Mouse (Mus musculus) central nervous system, embryonic 14 days (tissue): ENCODE results near the gene Abr. TPM values are rescaled to one million over a fixed set of nuclear protein-coding genes. Genes with fewer than 3 reads are reported as not detected.

Experiments
- polyA plus RNA-seq: library from polyadenylated mRNA; depleted of rRNA; stranded (reverse); fragments of >200 nt; gene quantifications from 2 replicates; pipeline ENCODE4 v1.2.3, GENCODE M21; 2012; rRNA removed

Abr gene
- 148 and 162 TPM in 2 replicates for polyA plus RNA-seq

DNA sequence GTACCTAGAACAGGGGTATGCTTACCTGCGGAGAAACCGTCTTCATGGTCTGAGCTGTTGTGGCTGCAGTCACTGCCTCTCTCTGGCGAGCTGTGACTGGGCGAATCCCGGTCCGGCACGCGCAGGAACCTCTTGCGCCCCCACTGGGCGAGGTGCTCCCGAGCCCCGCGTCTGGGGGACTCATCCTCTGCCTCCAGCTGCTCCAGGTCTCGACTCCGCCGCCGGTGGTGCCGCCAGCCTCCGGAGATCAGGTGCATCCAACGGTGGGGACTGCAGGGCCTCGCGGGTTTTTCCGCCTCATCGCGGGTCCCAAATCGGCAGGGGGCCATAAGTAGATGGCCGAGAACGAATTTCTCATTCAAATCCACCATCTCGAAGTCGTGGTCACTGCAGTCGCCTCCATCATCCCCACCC lies at the start of gene Abr:
TSS of gene Abr (minus strand) at position 163 of the 414 bp plus-strand sequence.

DNA sequence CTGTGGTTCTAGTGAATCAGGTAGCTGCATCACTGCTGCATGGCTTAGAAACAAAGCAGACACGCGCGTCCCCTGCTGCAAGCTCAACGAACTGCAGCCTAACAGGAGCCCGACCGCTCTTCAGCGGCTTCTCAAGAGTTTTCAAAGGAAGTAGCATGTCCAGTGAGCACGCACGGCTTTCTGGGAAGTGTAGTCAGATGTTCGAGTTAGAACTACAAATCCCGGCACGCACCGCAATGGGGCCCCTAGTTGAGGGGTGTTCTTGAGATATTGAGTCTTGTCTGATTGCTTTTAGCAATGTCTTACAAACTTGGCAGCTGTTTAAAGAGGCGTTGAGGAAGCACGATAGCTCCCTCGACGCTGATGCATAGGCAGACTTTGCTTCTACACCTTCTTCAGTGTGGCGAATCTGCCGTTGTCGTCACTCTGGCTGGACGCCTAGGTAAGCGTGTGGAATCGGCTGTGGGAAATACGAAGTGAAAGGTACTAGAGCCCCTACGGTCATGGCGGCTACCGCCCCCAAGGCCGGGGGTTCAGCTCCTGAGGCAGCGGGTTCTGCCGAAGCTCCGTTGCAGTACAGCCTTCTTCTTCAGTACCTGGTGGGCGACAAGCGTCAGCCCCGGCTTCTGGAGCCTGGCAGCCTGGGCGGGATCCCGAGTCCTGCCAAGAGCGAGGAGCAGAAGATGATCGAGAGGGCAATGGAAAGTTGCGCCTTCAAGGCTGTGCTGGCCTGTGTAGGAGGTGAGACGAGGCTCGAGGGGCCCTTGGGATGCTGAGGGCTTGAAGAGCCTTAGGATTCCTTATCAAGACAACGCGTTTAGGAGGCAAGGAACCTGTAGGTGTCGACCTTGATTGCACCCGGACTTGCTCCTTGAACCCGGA lies 215.2 kb downstream of the Abr start, which contains the start of gene Timm22:
TSS of gene Timm22 (plus strand) at position 251 of the 882 bp plus-strand sequence.

DNA sequence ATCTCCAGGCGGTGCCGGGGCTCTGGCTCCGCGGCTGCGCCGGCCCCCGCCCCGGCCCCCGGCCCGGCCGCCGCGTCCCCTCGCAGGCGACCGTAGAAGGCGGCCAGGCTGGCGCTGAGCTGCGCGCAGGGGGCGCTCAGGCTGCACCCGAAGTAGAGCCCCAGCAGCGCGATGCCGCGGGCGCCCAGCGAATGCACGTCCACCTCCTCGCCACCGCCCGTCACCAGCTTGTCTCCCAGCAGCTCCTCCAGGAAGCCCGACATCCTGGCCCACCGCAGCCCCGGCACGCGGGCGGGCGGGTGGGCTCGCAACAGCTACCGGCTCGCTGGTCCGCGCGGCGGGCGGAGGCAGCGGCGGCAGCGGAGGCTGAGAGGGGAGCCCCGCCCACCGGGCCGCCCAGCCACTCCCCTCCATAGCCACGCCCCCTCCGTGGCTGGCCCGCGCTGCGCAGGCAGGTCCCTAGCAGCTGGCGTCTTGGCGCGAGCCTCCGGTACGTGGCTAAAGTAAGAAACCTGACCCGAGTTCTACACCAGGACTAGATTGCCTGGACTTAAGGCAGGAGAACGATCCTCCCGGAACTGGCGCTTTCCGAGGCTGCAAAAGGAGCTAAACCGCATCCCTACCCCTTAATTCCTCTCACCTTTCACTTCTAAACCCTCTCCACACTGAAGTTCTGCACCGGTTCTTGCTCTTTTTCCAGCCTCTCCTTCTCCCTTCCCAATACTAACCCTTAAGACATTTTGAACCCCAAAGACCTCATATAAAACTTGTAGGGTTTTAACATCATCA lies 223.1 kb downstream of the Abr start, which contains the start of gene Nxn:
TSS of gene Nxn (minus strand) at position 343 of the 789 bp plus-strand sequence.

Other genes starting within 250 kb of the Abr start
- 33.6 and 41.1 TPM in 2 replicates for gene Nxn, start 223.2 kb downstream of the Abr start, polyA plus RNA-seq
- gene Timm22, start 215.4 kb downstream of the Abr start, polyA plus RNA-seq: 32.0 and 32.5 TPM in 2 replicates
- gene Bhlha9, start 50.2 kb upstream of the Abr start, polyA plus RNA-seq: 0.39 and 0.65 TPM in 2 replicates
- 0.09 and 0.46 TPM in 2 replicates for gene Trarg1, start 57.5 kb upstream of the Abr start, polyA plus RNA-seq
- 25.4 and 26.9 TPM in 2 replicates for gene Gosr1, start 141.3 kb upstream of the Abr start, polyA plus RNA-seq
- gene Cpd, start 224.7 kb upstream of the Abr start, polyA plus RNA-seq: 16.2 and 17.8 TPM in 2 replicates